Mouse (Mus musculus) spleen, adult 2 months (tissue): ENCODE measurements at regions not wholly inside any gene's neighbourhood (a gene's known extent, or its start where the extent isn't known, plus 50 kb on each side); places are given as distances from the start of the nearest gene placed in this dataset.

Experiments used
- DNase-seq, 2 experiments: peaks; one replicate each; pipeline versions ENCODE4 v3.0.0 to v3.0.0-alpha.2; 2012 to 2021; ENCODE audit warnings: low spot score in 2 of 2, low read depth in 1 of 2
- H3K27ac ChIP-seq: fragments of 200-500 bp; 2 replicates; pipeline ENCODE4 v1.5.1; 2012; ENCODE audit warnings: low read length, inconsistent platforms; ENCODE audit not compliant: insufficient read depth
- H3K27me3 ChIP-seq: fragments of 200-500 bp; 2 replicates; pipeline ENCODE4 v1.6.1; 2012; ENCODE audit warnings: mild to moderate bottlenecking, moderate library complexity, low read length, inconsistent platforms; ENCODE audit not compliant: control insufficient read depth, insufficient read depth
- H3K36me3 ChIP-seq: fragments of 200-500 bp; 2 replicates; pipeline ENCODE4 v1.6.1; 2012; ENCODE audit warnings: mild to moderate bottlenecking, low read length, inconsistent platforms; ENCODE audit not compliant: control insufficient read depth, insufficient read depth
- H3K4me1 ChIP-seq: fragments of 200-500 bp; 2 replicates; pipeline ENCODE4 v1.6.1; 2011; ENCODE audit warnings: inconsistent platforms; ENCODE audit not compliant: control insufficient read depth, insufficient read depth, insufficient read length
- H3K4me3 ChIP-seq: fragments of 200-500 bp; 2 replicates; pipeline ENCODE4 v1.5.1; 2011; ENCODE audit warnings: mild to moderate bottlenecking, inconsistent platforms; ENCODE audit not compliant: insufficient read depth, insufficient read length; ENCODE audit errors: extremely low read depth
- CTCF ChIP-seq: fragments of 200-500 bp; IDR thresholded peaks from 2 replicates; pipeline ENCODE4 v1.5.1; 2011; ENCODE audit warnings: mild to moderate bottlenecking, inconsistent platforms; ENCODE audit not compliant: insufficient read depth, insufficient read length, insufficient replicate concordance; ENCODE audit errors: extremely low read depth
- POLR2A ChIP-seq: fragments of 200-500 bp; IDR thresholded peaks from 2 replicates; pipeline ENCODE4 v1.6.1; 2011; ENCODE audit warnings: low read depth, low read length, inconsistent platforms
- WGBS: fragments of 180-500 bp; shearing (Covaris S2); methylation state at CpG from one replicate; pipeline ENCODE4 v1.1.7; 2018; 5-methylcytosine and 5-hydroxymethylcytosine counted together

DNA sequence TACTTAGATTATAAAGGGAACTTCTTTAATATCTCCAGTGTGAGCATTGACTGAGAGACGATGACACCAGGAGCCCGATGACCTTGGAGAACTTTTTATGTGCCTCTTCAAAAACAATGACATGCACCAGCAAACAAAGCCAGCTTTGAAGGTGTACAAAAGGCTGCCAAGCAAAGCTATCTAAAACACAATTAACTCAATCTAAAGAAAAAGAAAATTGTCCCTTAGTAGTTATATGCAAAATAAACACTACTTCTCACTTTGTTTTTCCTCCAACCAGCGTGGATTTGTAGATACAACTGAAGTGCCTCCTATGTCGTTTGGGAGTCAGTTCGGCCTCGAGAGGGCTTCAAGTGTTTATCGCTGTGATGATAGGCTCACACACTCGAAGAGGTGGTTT lies 189.0 kb upstream of the Tle4 start:
- Histone ChIP-seq H3K4me3 (no peak overlapping the region), H3K4me1 (no peaks in the 10 kb centered on the region), H3K36me3 (no peaks in the 10 kb centered on the region), H3K27me3 (no peaks in the 10 kb centered on the region), H3K27ac (no peak overlapping the region)
- WGBS = 85% methylated on average over 8 of the region's 8 CpGs
- TF ChIP-seq POLR2A (no peak), CTCF (no peak)
- DNase-seq = no peak

DNA sequence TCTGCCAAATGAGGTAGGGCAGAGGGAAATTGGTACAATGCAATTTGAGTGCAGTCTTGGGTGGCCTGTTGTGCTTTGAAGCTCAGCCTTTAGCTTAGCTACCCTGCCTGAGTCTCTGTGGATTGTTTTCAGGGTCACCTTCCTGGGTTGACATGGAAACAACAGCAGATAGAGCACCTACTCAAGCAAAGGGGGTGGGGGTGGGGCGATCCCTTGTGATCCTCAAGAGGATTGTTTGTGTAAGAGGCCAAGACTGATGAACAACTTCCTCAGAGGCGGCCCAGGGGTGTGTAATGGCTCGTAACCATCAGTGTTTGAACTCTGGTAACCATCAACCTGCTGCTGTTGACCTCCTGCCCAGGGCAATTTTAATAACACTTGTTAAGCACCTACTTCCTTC lies 187.8 kb upstream of the Tle4 start:
- 50% methylated on average over 3 of the region's 3 CpGs for WGBS
- Histone ChIP-seq H3K36me3 (no peaks in the 10 kb centered on the region), H3K27me3 (no peaks in the 10 kb centered on the region), H3K4me1 (no peaks in the 10 kb centered on the region), H3K4me3 (no peak overlapping the region), H3K27ac (no peak overlapping the region)
- TF ChIP-seq CTCF (no peak), POLR2A (no peak)
- no peak for DNase-seq

DNA sequence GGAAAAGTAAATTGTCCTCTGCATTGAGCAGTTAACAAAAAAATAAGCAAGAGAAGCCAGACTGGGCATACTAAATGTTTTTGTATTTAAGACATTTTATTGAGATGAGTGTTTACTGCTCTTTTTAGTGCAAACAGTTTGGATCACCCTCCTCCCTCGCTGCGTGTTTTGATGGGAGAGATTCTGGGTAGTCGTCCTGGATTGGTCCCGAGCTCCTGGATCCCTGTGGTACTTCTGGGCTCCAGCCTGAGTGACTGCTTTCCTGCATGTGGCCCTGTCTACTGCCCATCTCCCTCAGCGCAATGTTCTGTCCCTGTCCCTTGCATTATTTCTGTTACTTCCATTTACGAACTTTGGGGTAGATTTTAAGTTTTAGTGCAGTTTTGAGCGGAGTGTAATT lies 179.9 kb upstream of the Tle4 start:
- Histone ChIP-seq H3K27me3 (no peaks in the 10 kb centered on the region), H3K4me3 (no peak overlapping the region), H3K36me3 (no peaks in the 10 kb centered on the region), H3K27ac (no peak overlapping the region), H3K4me1 (no peaks in the 10 kb centered on the region)
- DNase-seq = no peak
- 59% methylated on average over 7 of the region's 7 CpGs for WGBS
- no peak for TF ChIP-seq CTCF
- no peak for TF ChIP-seq POLR2A

DNA sequence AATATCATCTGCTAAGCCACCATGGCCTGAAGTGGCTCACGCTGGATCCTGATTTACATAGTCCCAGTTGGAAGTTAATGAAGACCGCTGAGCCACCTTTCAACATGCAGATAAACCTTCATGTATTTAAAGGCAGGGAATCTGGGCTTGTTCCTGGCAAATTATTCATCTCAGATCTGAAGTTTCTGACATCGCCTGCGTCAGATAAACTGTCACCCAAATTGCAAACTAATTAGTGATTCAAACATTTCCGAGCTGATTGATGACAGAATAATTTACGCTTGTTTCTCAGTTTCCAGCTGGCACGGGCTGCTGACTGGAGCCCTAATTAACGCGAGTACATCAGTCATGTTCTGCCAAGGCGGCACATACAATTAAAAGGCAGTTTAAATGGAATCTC lies 179.3 kb upstream of the Tle4 start:
- no peak for TF ChIP-seq CTCF
- TF ChIP-seq POLR2A = no peak
- Histone ChIP-seq H3K27me3 (no peaks in the 10 kb centered on the region), H3K4me1 (no peaks in the 10 kb centered on the region), H3K27ac (no peak overlapping the region), H3K36me3 (no peaks in the 10 kb centered on the region), H3K4me3 (no peak overlapping the region)
- 43% methylated on average over 10 of the region's 10 CpGs for WGBS
- no peak for DNase-seq

DNA sequence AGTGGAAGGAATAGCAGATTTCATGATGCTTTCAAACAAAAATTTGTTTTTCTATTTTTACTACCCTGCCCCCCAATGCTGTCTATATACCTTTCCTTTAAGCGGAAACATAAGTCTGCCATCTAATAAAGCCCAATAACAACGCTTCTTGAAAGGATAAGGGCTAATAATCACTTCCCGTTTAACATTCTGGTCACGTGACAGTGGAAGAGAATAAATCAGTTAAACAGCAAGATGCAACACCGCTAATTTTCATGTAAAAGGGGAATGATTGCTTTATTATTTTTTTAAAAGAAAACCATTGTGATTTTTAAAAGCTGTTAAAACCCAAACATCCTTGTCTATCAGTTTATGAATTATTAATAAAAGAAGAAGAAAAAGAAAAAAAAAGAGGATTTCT lies 178.9 kb upstream of the Tle4 start:
- DNase-seq = no peak
- no peaks in the 10 kb centered on the region for H3K4me1 ChIP-seq
- WGBS = 83% methylated on average over 5 of the region's 5 CpGs
- H3K4me3 ChIP-seq = no peak overlapping the region
- H3K27ac ChIP-seq = no peak overlapping the region
- no peaks in the 10 kb centered on the region for H3K27me3 ChIP-seq
- TF ChIP-seq CTCF (no peak), POLR2A (no peak)
- no peaks in the 10 kb centered on the region for H3K36me3 ChIP-seq

DNA sequence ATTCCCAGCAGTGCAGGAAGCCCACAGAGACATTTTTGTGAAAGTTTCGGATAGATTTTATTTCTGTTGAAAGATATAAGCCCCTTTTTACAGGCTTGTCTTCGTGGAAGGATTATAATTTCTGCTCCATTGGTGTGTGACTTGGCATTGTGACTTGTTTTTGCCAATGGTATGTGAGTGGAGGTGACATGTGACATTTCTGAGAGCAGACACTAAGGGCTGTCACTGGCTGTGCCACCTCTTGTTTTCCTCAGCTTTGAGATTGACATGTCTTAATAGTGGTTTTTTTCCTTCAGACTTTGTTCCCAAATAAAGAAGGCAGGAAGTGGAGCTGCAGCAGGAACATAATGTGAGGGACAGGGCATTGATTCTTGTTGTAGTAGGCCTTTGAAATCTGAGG lies 174.9 kb upstream of the Tle4 start:
- H3K36me3 ChIP-seq = no peaks in the 10 kb centered on the region
- 71% methylated on average over 2 of the region's 2 CpGs for WGBS
- no peaks in the 10 kb centered on the region for H3K4me1 ChIP-seq
- H3K4me3 ChIP-seq = no peak overlapping the region
- H3K27ac ChIP-seq = no peak overlapping the region
- TF ChIP-seq CTCF (no peak), POLR2A (no peak)
- no peaks in the 10 kb centered on the region for H3K27me3 ChIP-seq
- DNase-seq = no peak

DNA sequence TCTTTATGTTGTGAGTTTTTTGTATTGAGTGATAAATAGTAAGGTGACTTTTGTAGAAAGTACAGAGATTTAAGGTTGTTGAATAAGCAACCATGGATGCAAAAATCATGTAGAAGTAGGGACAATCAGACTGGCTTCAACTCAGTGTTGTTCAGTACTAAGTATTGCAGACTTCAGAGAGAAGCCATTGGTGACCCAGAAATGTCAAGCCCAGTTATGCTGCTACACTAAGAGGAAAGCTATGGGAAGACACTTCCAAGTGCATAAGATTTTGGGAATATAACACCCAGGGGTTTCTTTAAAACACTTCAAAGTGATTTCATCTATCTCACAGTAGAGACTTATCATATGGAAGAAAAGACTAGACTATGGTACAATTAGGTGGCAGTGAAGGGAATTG lies 154.8 kb upstream of the Tle4 start:
- Histone ChIP-seq H3K27me3 (no peaks in the 10 kb centered on the region), H3K4me3 (no peak overlapping the region), H3K4me1 (no peaks in the 10 kb centered on the region), H3K27ac (no peak overlapping the region), H3K36me3 (no peaks in the 10 kb centered on the region)
- DNase-seq = no peak
- TF ChIP-seq CTCF (no peak), POLR2A (no peak)

DNA sequence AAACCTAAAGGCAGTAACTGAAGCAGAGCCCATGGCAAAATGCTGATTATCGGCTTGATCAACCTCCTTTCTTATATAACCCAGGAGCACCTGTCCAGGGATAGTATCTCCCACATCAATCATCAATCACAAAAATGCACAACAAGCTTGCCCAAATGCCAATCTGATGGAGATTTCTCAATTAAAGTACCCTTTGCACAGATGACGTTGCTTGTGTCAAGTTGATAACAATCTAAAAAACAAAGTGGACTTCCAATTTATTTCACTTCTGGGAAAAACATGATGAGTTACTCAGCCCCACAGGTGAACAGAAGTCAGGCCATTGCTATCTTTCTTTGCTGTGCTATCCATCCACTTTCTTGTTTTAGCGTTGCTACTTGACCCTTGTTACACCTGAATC lies 144.5 kb upstream of the Tle4 start:
- 84% methylated on average over 3 of the region's 3 CpGs for WGBS
- no peak for TF ChIP-seq CTCF
- no peak for TF ChIP-seq POLR2A
- Histone ChIP-seq H3K36me3 (no peaks in the 10 kb centered on the region), H3K4me3 (no peak overlapping the region), H3K27ac (no peak overlapping the region), H3K4me1 (no peaks in the 10 kb centered on the region), H3K27me3 (no peaks in the 10 kb centered on the region)
- DNase-seq = no peak
